Mouse (Mus musculus) kidney, embryonic 15.5 days (tissue): ENCODE measurements around the gene Hist2h2be. TPM values are rescaled to one million over a fixed set of nuclear protein-coding genes. Genes with fewer than 3 reads are reported as not detected.
A peak's percentile ranks its signal among the peaks of the same experiment; 100 is the strongest.
"Not testable (repeated sequence)": the region's sequence is repeated elsewhere in the genome, so short reads cannot be mapped to it uniquely, and the experiment has no call there.

ENCODE experiments used
- ATAC-seq: fragments of 200-750 bp; cut with Nextera tagmentation; replicated peaks from 2 replicates; pipeline ENCODE4 v1.8.0; 2017; ENCODE audit warnings: moderate TSS enrichment; ENCODE audit not compliant: low FRiP score
- H3K27ac ChIP-seq: fragments of 300-500 bp; sonication (generic); 2 replicates; pipeline ENCODE4 v1.5.1; 2015; ENCODE audit warnings: mild to moderate bottlenecking, inconsistent platforms
- H3K27me3 ChIP-seq: fragments of 300-500 bp; sonication (generic); 2 replicates; pipeline ENCODE4 v1.6.1; 2015; ENCODE audit warnings: inconsistent platforms
- H3K36me3 ChIP-seq: fragments of 300-500 bp; sonication (generic); 2 replicates; pipeline ENCODE4 v1.6.1; 2015; ENCODE audit warnings: inconsistent platforms
- H3K4me1 ChIP-seq: fragments of 300-500 bp; sonication (generic); 2 replicates; pipeline ENCODE4 v1.6.1; 2015; ENCODE audit warnings: inconsistent platforms
- H3K4me2 ChIP-seq: fragments of 300-500 bp; sonication (generic); 2 replicates; pipeline ENCODE4 v1.6.1; 2015; ENCODE audit warnings: moderate library complexity, mild to moderate bottlenecking, inconsistent platforms
- H3K4me3 ChIP-seq: fragments of 300-500 bp; sonication (generic); replicated peaks from 2 replicates; pipeline ENCODE4 v1.5.1; 2015; ENCODE audit warnings: mild to moderate bottlenecking, inconsistent platforms
- H3K9ac ChIP-seq: fragments of 300-500 bp; sonication (generic); 2 replicates; pipeline ENCODE4 v1.6.1; 2015; ENCODE audit warnings: mild to moderate bottlenecking, inconsistent platforms
- H3K9me3 ChIP-seq: fragments of 300-500 bp; sonication (generic); replicated peaks from 2 replicates; pipeline ENCODE4 v1.6.1; 2016; ENCODE audit warnings: inconsistent platforms
- WGBS: fragments of 180-500 bp; shearing (Covaris S2); methylation state at CpG from one replicate; pipeline ENCODE4 v1.1.7; 2015; ENCODE audit warnings: mixed read lengths; 5-methylcytosine and 5-hydroxymethylcytosine counted together
- microRNA-seq: library from miRNA; unstranded; fragments of <30 nt; microRNA quantifications from one replicate; pipeline ENCODE4, GENCODE M21; 2016
- polyA plus RNA-seq: library from polyadenylated mRNA; unstranded; fragments of >200 nt; fragmentation: Nextera tagmentation; extraction: Ambion mirVana; gene quantifications from 2 replicates; pipeline ENCODE4 v1.2.1, GENCODE M21; 2015

Hist2h2be gene
- polyA plus RNA-seq, 1 experiment from 2014 or later = 12.2 TPM

DNA sequence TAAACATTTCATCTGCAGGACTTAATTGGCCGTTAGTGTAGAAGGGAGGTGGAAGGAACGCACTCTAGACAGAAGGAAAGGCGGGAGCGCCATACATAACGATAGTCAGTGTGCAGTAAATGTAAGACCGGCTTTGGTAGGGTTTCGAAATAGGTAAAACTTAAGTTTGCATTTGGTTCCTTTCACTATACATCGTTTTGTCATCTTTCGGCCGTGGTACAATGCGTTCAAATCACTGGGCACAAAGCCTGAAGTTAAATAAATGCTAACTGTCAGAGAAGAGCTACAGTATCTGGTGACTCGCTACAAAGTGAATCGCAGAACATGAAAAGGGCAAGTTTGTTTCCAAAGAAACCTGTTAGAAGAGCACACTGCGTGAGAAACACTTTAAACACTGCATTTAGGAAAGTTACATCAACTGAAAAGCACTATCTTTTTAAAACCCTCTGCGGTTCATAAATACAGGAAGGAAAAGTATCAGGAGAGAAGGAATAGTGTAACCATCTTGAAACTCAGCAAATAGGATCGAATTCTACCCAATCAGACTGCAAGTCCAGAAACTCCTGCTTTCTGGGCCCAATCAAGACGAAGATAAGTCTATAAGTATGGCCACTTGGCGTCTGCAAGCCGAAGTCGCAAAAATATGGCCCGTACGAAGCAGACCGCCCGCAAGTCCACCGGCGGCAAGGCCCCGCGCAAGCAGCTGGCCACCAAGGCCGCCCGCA, 47.3 kb downstream of the Hist2h2be start, which contains the start of gene Hist2h3b:
Hist2h3b (plus strand) TSS at position 604 of the 725 bp plus-strand sequence.
- Histone ChIP-seq H3K27ac (peak within 1 kb of the TSS; percentile 98), H3K4me1 (peaks cover 28% of the 10 kb centered on the region), H3K36me3 (no peaks in the 10 kb centered on the region), H3K9ac (peak within 1 kb of the TSS; percentile 60), H3K4me3 (peak within 1 kb of the TSS; percentile 56), H3K27me3 (no peaks in the 10 kb centered on the region), H3K9me3 (no peaks in the 10 kb centered on the region), H3K4me2 (peak within 1 kb of the TSS; percentile 82)
- WGBS = 20% methylated on average over 29 of the region's 30 CpGs
- ATAC-seq = peak; percentile 69

DNA sequence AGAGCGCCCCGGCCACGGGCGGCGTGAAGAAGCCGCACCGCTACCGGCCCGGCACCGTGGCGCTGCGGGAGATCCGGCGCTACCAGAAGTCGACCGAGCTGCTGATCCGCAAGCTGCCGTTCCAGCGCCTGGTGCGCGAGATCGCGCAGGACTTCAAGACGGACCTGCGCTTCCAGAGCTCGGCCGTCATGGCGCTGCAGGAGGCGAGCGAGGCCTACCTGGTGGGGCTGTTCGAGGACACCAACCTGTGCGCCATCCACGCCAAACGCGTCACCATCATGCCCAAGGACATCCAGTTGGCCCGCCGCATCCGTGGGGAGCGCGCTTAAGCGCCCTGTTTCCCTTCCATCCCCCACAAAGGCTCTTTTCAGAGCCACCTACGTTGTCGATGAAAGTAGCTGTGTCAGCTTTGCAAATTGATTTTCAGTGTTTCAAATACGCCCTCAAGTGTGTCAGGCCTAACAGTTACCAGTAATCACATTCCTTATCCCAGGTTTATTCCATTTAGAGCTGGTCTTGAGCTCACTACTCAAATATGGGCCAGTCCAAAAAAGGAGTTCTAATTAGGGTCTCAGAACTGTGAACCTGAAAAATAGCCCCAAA, 48.0 kb downstream of the Hist2h2be start:
- not testable (repeated sequence) for H3K36me3 ChIP-seq, H3K9me3 ChIP-seq, H3K27me3 ChIP-seq
- peak overlapping the region; percentile 98 for H3K27ac ChIP-seq
- H3K9ac ChIP-seq = peak overlapping the region; percentile 60
- under 1% methylated on average over 13 of the region's 44 CpGs for WGBS
- ATAC-seq = peak; percentile 47
- peak overlapping the region; percentile 82 for H3K4me2 ChIP-seq
- peaks cover 26% of the 10 kb centered on the region for H3K4me1 ChIP-seq
- peak overlapping the region; percentile 56 for H3K4me3 ChIP-seq

DNA sequence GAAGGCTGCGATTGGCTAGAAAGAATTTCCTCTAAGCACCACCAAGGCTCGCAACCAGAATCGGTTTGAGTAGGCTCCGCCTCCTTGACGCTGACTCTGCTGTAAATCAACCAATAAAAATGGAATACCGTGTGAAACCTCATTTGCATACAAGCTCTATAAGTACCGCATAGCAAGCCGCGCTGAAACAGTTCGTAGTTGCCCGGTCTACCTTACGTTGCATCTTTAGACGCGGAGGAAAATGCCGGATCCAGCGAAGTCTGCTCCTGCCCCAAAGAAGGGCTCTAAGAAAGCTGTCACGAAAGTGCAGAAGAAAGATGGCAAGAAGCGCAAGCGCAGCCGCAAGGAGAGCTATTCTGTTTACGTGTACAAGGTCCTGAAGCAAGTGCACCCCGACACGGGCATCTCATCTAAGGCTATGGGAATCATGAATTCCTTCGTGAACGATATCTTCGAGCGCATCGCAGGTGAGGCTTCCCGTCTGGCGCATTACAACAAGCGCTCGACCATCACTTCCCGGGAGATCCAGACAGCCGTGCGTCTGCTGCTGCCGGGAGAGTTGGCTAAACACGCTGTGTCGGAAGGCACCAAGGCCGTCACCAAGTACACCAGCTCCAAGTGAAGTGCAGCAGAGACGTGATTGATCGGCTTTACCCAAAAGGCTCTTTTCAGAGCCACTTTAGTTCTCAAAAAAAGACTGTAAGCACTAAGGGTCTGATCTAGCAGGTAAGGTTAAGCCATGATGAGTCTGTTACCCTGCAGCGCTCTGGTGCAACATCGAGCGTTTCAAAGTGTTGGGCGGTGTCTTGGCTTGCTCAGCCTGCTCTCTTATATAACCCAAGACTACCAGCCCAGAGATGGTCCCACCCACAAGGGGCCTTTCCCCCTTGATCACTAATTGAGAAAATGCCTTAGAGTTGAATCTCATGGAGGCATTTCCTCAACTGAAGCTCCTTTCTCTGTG, 48.9 kb downstream of the Hist2h2be start, which contains the start of gene Hist2h2bb:
Hist2h2bb (plus strand) TSS at position 242 of the 964 bp plus-strand sequence.
- under 1% methylated on average over 45 of the region's 45 CpGs for WGBS
- peak within 1 kb of the TSS; percentile 72 for H3K9ac ChIP-seq
- peak; percentile 96 for ATAC-seq

More for the DNA sequence above, 48.9 kb downstream of the Hist2h2be start, which contains the start of gene Hist2h2bb:
- H3K4me1 ChIP-seq = peaks cover 16% of the 10 kb centered on the region
- H3K27ac ChIP-seq = peak within 1 kb of the TSS; percentile 98
- no peaks in the 10 kb centered on the region for H3K9me3 ChIP-seq
- H3K27me3 ChIP-seq = no peaks in the 10 kb centered on the region
- peak within 1 kb of the TSS; percentile 82 for H3K4me2 ChIP-seq
- no peaks in the 10 kb centered on the region for H3K36me3 ChIP-seq
- H3K4me3 ChIP-seq = peak within 1 kb of the TSS; percentile 56

Small RNAs within 50 kb of the gene (microRNA-seq; reads per million reads assigned to microRNA genes)
- gene Gm44492 (0.44 reads per million), gene Gm47311 (not detected), gene Gm47313 (not detected)

Other genes with a start within 250 kb of the Hist2h2be start
- 43.5 and 44.2 TPM in 2 replicates for gene Plekho1, start 225.1 kb upstream of the Hist2h2be start, polyA plus RNA-seq
- gene Vps45, start 162.7 kb upstream of the Hist2h2be start, polyA plus RNA-seq = 39.0 and 39.1 TPM in 2 replicates
- gene Otud7b, start 116.6 kb upstream of the Hist2h2be start, polyA plus RNA-seq = 21.0 and 22.0 TPM in 2 replicates
- gene Mtmr11, start 59.1 kb upstream of the Hist2h2be start, polyA plus RNA-seq = 24.6 and 29.7 TPM in 2 replicates
- gene Sf3b4, start 48.8 kb upstream of the Hist2h2be start, polyA plus RNA-seq = 184 and 193 TPM in 2 replicates
- 3.0 and 4.9 TPM in 2 replicates for gene Sv2a, start 40.0 kb upstream of the Hist2h2be start, polyA plus RNA-seq
- 55.2 and 59.4 TPM in 2 replicates for gene Bola1, start 1.4 kb upstream of the Hist2h2be start, polyA plus RNA-seq
- gene Hist2h2ab, start 1.3 kb upstream of the Hist2h2be start, polyA plus RNA-seq = 0.86 and 0.90 TPM in 2 replicates
- 10.8 and 11.3 TPM in 2 replicates for gene Hist2h2ac, start 239 bp upstream of the Hist2h2be start, polyA plus RNA-seq
- gene Hist2h3c2, start 18.0 kb downstream of the Hist2h2be start, polyA plus RNA-seq = 7.9 TPM in 2 replicates
- 42.2 and 50.0 TPM in 2 replicates for gene Hist2h2aa2, start 19.2 kb downstream of the Hist2h2be start, polyA plus RNA-seq
- 28.0 and 29.7 TPM in 2 replicates for gene Hist2h2aa1, start 24.4 kb downstream of the Hist2h2be start, polyA plus RNA-seq
- 0.55 and 1.2 TPM in 2 replicates for gene Hist2h3c1, start 25.6 kb downstream of the Hist2h2be start, polyA plus RNA-seq
- gene Hist2h4, start 42.2 kb downstream of the Hist2h2be start, polyA plus RNA-seq = 11.6 and 14.3 TPM in 2 replicates
- 59.3 and 75.1 TPM in 2 replicates for gene Hist2h3b, start 47.5 kb downstream of the Hist2h2be start, polyA plus RNA-seq
- 12.8 and 17.8 TPM in 2 replicates for gene Hist2h2bb, start 48.6 kb downstream of the Hist2h2be start, polyA plus RNA-seq
- 1.7 TPM in 2 replicates for gene Fcgr1, start 72.8 kb downstream of the Hist2h2be start, polyA plus RNA-seq
- gene BC107364, start 231.2 kb downstream of the Hist2h2be start, polyA plus RNA-seq = 0.15 TPM in 1 of 2 replicates, not detected in the other